Mouse (Mus musculus) spleen, adult 10 weeks (tissue): ENCODE measurements around the gene Krtap4-9. TPM values are rescaled to one million over a fixed set of nuclear protein-coding genes. Genes with fewer than 3 reads are reported as not detected.

Experiments
- polyA plus RNA-seq: library from polyadenylated mRNA; stranded (reverse); fragments of 350-450 nt; fragmentation: Illumina TruSeq; extraction: RNeasy Lipid Tissue Mini Kit (QIAGEN cat#74804); gene quantifications from one replicate; pipeline ENCODE4 v1.2.3, GENCODE M21; 2015; ENCODE audit warnings: low replicate concordance; ENCODE audit not compliant: insufficient read depth

The Krtap4-9 gene
- not detected for polyA plus RNA-seq

GRCm38 (mm10) chr11:99784900-99785299 is at the start of gene Krtap4-9:
Krtap4-9 (plus strand) TSS chr11:99785200.

GRCm38 (mm10) chr11:99772813-99773212 is 12.2 kb upstream of the Krtap4-9 start, which contains the start of gene Gm11595:
Gm11595 (minus strand) TSS chr11:99772913.

GRCm38 (mm10) chr11:99780604-99781003 is 4.4 kb upstream of the Krtap4-9 start, which contains the start of gene Krtap4-8:
Krtap4-8 (minus strand) TSS chr11:99780704.

GRCm38 (mm10) chr11:99793367-99793766 is 8.4 kb downstream of the Krtap4-9 start, which contains the start of gene Gm11596:
Gm11596 (minus strand) TSS chr11:99793467.

GRCm38 (mm10) chr11:99798832-99799231 is 13.8 kb downstream of the Krtap4-9 start, which contains the start of gene Gm11569:
Gm11569 (minus strand) TSS chr11:99798932.

GRCm38 (mm10) chr11:99804346-99804745 is 19.3 kb downstream of the Krtap4-9 start, which contains the start of gene Gm11554:
Gm11554 (minus strand) TSS chr11:99804446.

GRCm38 (mm10) chr11:99809792-99810191 is 24.8 kb downstream of the Krtap4-9 start, which contains the start of gene Krtap4-13:
Krtap4-13 (minus strand) TSS chr11:99809892.

GRCm38 (mm10) chr11:99815566-99815965 is 30.6 kb downstream of the Krtap4-9 start, which contains the start of gene Gm11564:
Gm11564 (minus strand) TSS chr11:99815666.

Other genes starting within 250 kb of the Krtap4-9 start
- gene Krt40, start 242.0 kb upstream of the Krtap4-9 start, polyA plus RNA-seq = not detected
- not detected for gene Krtap3-3, start 234.3 kb upstream of the Krtap4-9 start, polyA plus RNA-seq
- gene Krtap3-2, start 228.3 kb upstream of the Krtap4-9 start, polyA plus RNA-seq = not detected
- gene Gm11939, start 225.7 kb upstream of the Krtap4-9 start, polyA plus RNA-seq = not detected
- gene Krtap3-1, start 218.6 kb upstream of the Krtap4-9 start, polyA plus RNA-seq = not detected
- not detected for gene Krtap1-5, start 204.2 kb upstream of the Krtap4-9 start, polyA plus RNA-seq
- gene Krtap1-4, start 201.5 kb upstream of the Krtap4-9 start, polyA plus RNA-seq = not detected
- not detected for gene Krtap1-3, start 193.9 kb upstream of the Krtap4-9 start, polyA plus RNA-seq
- gene Krtap9-3, start 187.1 kb upstream of the Krtap4-9 start, polyA plus RNA-seq = not detected
- not detected for gene Gm11938, start 181.9 kb upstream of the Krtap4-9 start, polyA plus RNA-seq
- gene Gm11937, start 175.0 kb upstream of the Krtap4-9 start, polyA plus RNA-seq = not detected
- not detected for gene Krtap2-4, start 170.4 kb upstream of the Krtap4-9 start, polyA plus RNA-seq
- gene Gm11562, start 164.8 kb upstream of the Krtap4-9 start, polyA plus RNA-seq = not detected
- not detected for gene Krtap4-1, start 157.0 kb upstream of the Krtap4-9 start, polyA plus RNA-seq
- not detected for gene Krtap4-2, start 150.1 kb upstream of the Krtap4-9 start, polyA plus RNA-seq
- gene Krtap4-7, start 141.1 kb upstream of the Krtap4-9 start, polyA plus RNA-seq = not detected
- not detected for gene Gm11555, start 135.0 kb upstream of the Krtap4-9 start, polyA plus RNA-seq
- not detected for gene Gm11563, start 126.2 kb upstream of the Krtap4-9 start, polyA plus RNA-seq
- gene Krtap4-6, start 119.2 kb upstream of the Krtap4-9 start, polyA plus RNA-seq = not detected
- not detected for gene Gm14190, start 94.5 kb upstream of the Krtap4-9 start, polyA plus RNA-seq
- gene Gm14180, start 50.9 kb upstream of the Krtap4-9 start, polyA plus RNA-seq = not detected
- gene Gm11595, start 12.3 kb upstream of the Krtap4-9 start, polyA plus RNA-seq = not detected
- not detected for gene Krtap4-8, start 4.5 kb upstream of the Krtap4-9 start, polyA plus RNA-seq
- not detected for gene Gm11596, start 8.3 kb downstream of the Krtap4-9 start, polyA plus RNA-seq
- gene Gm11569, start 13.7 kb downstream of the Krtap4-9 start, polyA plus RNA-seq = not detected
- gene Gm11554, start 19.2 kb downstream of the Krtap4-9 start, polyA plus RNA-seq = not detected
- gene Krtap4-13, start 24.7 kb downstream of the Krtap4-9 start, polyA plus RNA-seq = not detected
- not detected for gene Gm11564, start 30.5 kb downstream of the Krtap4-9 start, polyA plus RNA-seq
- not detected for gene 2300003K06Rik, start 52.9 kb downstream of the Krtap4-9 start, polyA plus RNA-seq
- not detected for gene Krtap4-16, start 66.4 kb downstream of the Krtap4-9 start, polyA plus RNA-seq
- not detected for gene Gm11568, start 72.7 kb downstream of the Krtap4-9 start, polyA plus RNA-seq
- not detected for gene Gm11559, start 79.3 kb downstream of the Krtap4-9 start, polyA plus RNA-seq
- not detected for gene Krtap9-1, start 88.2 kb downstream of the Krtap4-9 start, polyA plus RNA-seq
- not detected for gene Gm11567, start 94.0 kb downstream of the Krtap4-9 start, polyA plus RNA-seq
- not detected for gene Krtap31-1, start 122.7 kb downstream of the Krtap4-9 start, polyA plus RNA-seq
- gene Gm11565, start 129.6 kb downstream of the Krtap4-9 start, polyA plus RNA-seq = not detected
- gene Krtap31-2, start 151.1 kb downstream of the Krtap4-9 start, polyA plus RNA-seq = not detected
- gene Krtap9-5, start 163.3 kb downstream of the Krtap4-9 start, polyA plus RNA-seq = not detected
- gene Krtap29-1, start 193.9 kb downstream of the Krtap4-9 start, polyA plus RNA-seq = not detected
- not detected for gene Krtap16-1, start 201.4 kb downstream of the Krtap4-9 start, polyA plus RNA-seq
- not detected for gene Krtap17-1, start 208.8 kb downstream of the Krtap4-9 start, polyA plus RNA-seq
- not detected for gene Krt33a, start 231.0 kb downstream of the Krtap4-9 start, polyA plus RNA-seq
- not detected for gene Krt33b, start 244.7 kb downstream of the Krtap4-9 start, polyA plus RNA-seq